Mouse (Mus musculus): ENCODE measurements around the gene Fkbp14.

GRCm38 (mm10) chr6:54604001-54604715, 7.0 kb upstream of the Fkbp14 start:
- TF ChIP-seq GATA1 (IDR thresholded peaks at IDR 0.05; ENCODE audit: borderline replicate concordance, low read length) (no peak), FLI1 (IDR thresholded peaks at IDR 0.05; ENCODE audit: low read length) (no peak)

All from megakaryocyte, embryonic 14.5 days (primary cell).